8 mouse cellular contexts compared by ENCODE assay signal in the genomic region with DNA sequence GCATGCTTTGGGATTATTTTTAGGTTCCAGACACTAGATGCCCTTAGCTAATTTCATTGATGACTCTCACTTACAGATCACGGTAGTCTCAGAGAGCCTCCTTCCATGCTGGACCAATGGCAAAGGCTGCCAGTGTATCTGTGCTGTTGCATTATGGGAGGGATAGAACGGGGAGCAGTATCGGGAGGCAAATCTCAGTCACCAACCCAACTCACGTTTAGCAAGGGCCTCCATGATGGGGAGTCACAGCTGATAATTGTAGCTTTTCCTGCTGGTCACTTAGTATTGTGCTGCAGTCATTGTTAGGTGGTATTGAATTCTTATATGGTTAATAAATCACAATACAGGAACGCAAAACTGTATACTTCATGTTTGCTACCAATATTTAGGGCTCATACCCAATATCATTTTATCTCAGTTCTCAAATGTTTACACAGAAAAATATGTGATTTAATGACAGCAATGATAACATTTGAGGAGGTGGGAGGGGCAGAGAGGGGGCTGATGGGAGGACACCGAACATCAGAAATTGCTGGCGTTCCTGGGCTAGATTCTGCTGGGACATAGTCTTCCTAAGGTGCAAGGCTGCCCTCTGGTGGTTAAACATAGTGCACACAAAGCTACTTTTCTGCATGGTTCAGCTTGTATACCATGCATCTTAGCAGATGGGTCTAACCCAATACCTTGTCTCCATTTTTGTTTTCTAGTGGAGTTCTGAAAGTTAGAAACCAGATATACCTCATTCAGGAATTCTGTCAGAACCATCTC. TPM values are rescaled to one million over a fixed set of nuclear protein-coding genes. Genes with fewer than 3 reads are reported as not detected.
A peak's percentile ranks its signal among the peaks of the same experiment; 100 is the strongest.
DNase-seq lines count a peak whose midpoint lies in the region; ATAC-seq and TF ChIP-seq lines count a peak whose summit lies in the region.

No protein-coding gene starts in this region.

- H3K4me2 ChIP-seq in embryonic facial prominence, embryonic 11.5 days (ENCODE audit: low read depth, low read length) = no peak overlapping the region
- H3K4me2 ChIP-seq in kidney, embryonic 14.5 days (replicated peaks; ENCODE audit: low read depth, low read length) = no peak overlapping the region
- H3K4me2 ChIP-seq in liver, embryonic 15.5 days = peak overlapping the region; percentile 45
- H3K4me2 ChIP-seq in neural tube, embryonic 11.5 days (ENCODE audit: low read depth) = no peak overlapping the region

- H3K27me3 ChIP-seq in embryonic facial prominence, embryonic 11.5 days (ENCODE audit: control insufficient read depth, insufficient read depth, low read length) = no peaks in the 10 kb centered on the region
- H3K27me3 ChIP-seq in heart, embryonic 10.5 days (ENCODE audit: insufficient read depth, poor library complexity, severe bottlenecking) = no peaks in the 10 kb centered on the region
- no peaks in the 10 kb centered on the region for H3K27me3 ChIP-seq in kidney, embryonic 14.5 days (ENCODE audit: control insufficient read depth, insufficient read depth, low read length)
- H3K27me3 ChIP-seq in liver, embryonic 15.5 days = no peaks in the 10 kb centered on the region
- H3K27me3 ChIP-seq in neural tube, embryonic 11.5 days (ENCODE audit: control insufficient read depth, insufficient read depth, low read length) = no peaks in the 10 kb centered on the region
- H3K27me3 ChIP-seq in thymus, adult 2 months (ENCODE audit: control insufficient read depth, insufficient read depth, low read length) = no peaks in the 10 kb centered on the region

- H3K9me3 ChIP-seq in embryonic facial prominence, embryonic 11.5 days (replicated peaks; ENCODE audit: control insufficient read depth, low read length) = no peaks in the 10 kb centered on the region
- no peaks in the 10 kb centered on the region for H3K9me3 ChIP-seq in heart, embryonic 10.5 days
- no peaks in the 10 kb centered on the region for H3K9me3 ChIP-seq in kidney, embryonic 14.5 days (ENCODE audit: control insufficient read depth, low read length)
- H3K9me3 ChIP-seq in liver, embryonic 15.5 days (replicated peaks) = no peaks in the 10 kb centered on the region
- H3K9me3 ChIP-seq in neural tube, embryonic 11.5 days (ENCODE audit: control insufficient read depth, low read length) = no peaks in the 10 kb centered on the region

- TF ChIP-seq POLR2A in thymus, adult 2 months (IDR thresholded peaks at IDR 0.05; ENCODE audit: control insufficient read depth, extremely low read depth, insufficient read depth, low read length, poor library complexity) = no peak

- no peak overlapping the region for H3K4me3 ChIP-seq in embryonic facial prominence, embryonic 11.5 days (ENCODE audit: low read depth, low read length)
- no peak overlapping the region for H3K4me3 ChIP-seq in heart, embryonic 10.5 days
- H3K4me3 ChIP-seq in kidney, embryonic 14.5 days (ENCODE audit: low read length) = no peak overlapping the region
- no peak overlapping the region for H3K4me3 ChIP-seq in liver, embryonic 15.5 days (replicated peaks)
- H3K4me3 ChIP-seq in neural tube, embryonic 11.5 days (ENCODE audit: low read depth, low read length) = no peak overlapping the region
- no peak overlapping the region for H3K4me3 ChIP-seq in thymus, adult 2 months (ENCODE audit: control insufficient read depth, insufficient read depth, low read length)

- H3K27ac ChIP-seq in embryonic facial prominence, embryonic 11.5 days (replicated peaks; ENCODE audit: low read depth, low read length) = no peak overlapping the region
- H3K27ac ChIP-seq in heart, embryonic 10.5 days = no peak overlapping the region
- peak overlapping the region; percentile 73; the same call in 1 of the 2 replicates for H3K27ac ChIP-seq in kidney, embryonic 14.5 days (ENCODE audit: low read depth, low read length)
- H3K27ac ChIP-seq in liver, embryonic 15.5 days (replicated peaks) = no peak overlapping the region
- H3K27ac ChIP-seq in neural tube, embryonic 11.5 days (ENCODE audit: low read depth, low read length) = no peak overlapping the region
- no peak overlapping the region for H3K27ac ChIP-seq in thymus, adult 2 months (ENCODE audit: control insufficient read depth, insufficient read depth, low read length)

- TF ChIP-seq CTCF in thymus, adult 2 months (IDR thresholded peaks at IDR 0.05; ENCODE audit: borderline replicate concordance, control insufficient read depth, extremely low read depth, insufficient read depth, low read length, poor library complexity) = no peak

- H3K36me3 ChIP-seq in embryonic facial prominence, embryonic 11.5 days (replicated peaks; ENCODE audit: control insufficient read depth, insufficient read depth, low read depth, low read length) = no peaks in the 10 kb centered on the region; the same call in 1 of the 2 replicates
- no peaks in the 10 kb centered on the region for H3K36me3 ChIP-seq in heart, embryonic 10.5 days
- peaks cover 4% of the 10 kb centered on the region; the same call in 1 of the 2 replicates for H3K36me3 ChIP-seq in kidney, embryonic 14.5 days (ENCODE audit: control insufficient read depth, insufficient read depth, low read length)
- no peaks in the 10 kb centered on the region for H3K36me3 ChIP-seq in liver, embryonic 15.5 days (replicated peaks)
- H3K36me3 ChIP-seq in neural tube, embryonic 11.5 days (ENCODE audit: control insufficient read depth, insufficient read depth, low read length) = peaks cover 7% of the 10 kb centered on the region
- H3K36me3 ChIP-seq in thymus, adult 2 months (ENCODE audit: control insufficient read depth, insufficient read depth, low read length) = no peaks in the 10 kb centered on the region

- WGBS in embryonic facial prominence, embryonic 11.5 days = 37% methylated on average over 7 of the region's 7 CpGs
- 51% methylated on average over 7 of the region's 7 CpGs for WGBS in heart, embryonic 10.5 days
- WGBS in kidney, embryonic 14.5 days = 48% methylated on average over 7 of the region's 7 CpGs
- 48% methylated on average over 7 of the region's 7 CpGs for WGBS in liver, embryonic 15.5 days (ENCODE audit: insufficient replicate concordance)
- 63% methylated on average over 7 of the region's 7 CpGs for whole genome bisulfite sequencing in neural tube, embryonic 11.5 days
- WGBS in thymus, adult 2 months = 44% methylated on average over 7 of the region's 7 CpGs

- no peaks in the 10 kb centered on the region for H3K4me1 ChIP-seq in embryonic facial prominence, embryonic 11.5 days (ENCODE audit: control insufficient read depth, insufficient read depth, low read length)
- peaks cover 16% of the 10 kb centered on the region for H3K4me1 ChIP-seq in heart, embryonic 10.5 days
- H3K4me1 ChIP-seq in kidney, embryonic 14.5 days (ENCODE audit: control insufficient read depth, insufficient read depth, low read length) = 0 out of 2 replicates have a peak, but pooled peaks cover 13% of the 10 kb centered on the region
- H3K4me1 ChIP-seq in liver, embryonic 15.5 days (replicated peaks) = peaks cover 28% of the 10 kb centered on the region
- H3K4me1 ChIP-seq in neural tube, embryonic 11.5 days (ENCODE audit: control insufficient read depth, insufficient read depth, low read length) = no peaks in the 10 kb centered on the region
- peaks cover 26% of the 10 kb centered on the region for H3K4me1 ChIP-seq in thymus, adult 2 months (replicated peaks; ENCODE audit: control insufficient read depth, insufficient read depth, low read length)

- DNase-seq in CD4-positive helper T cell, adult 2 months (ENCODE audit: low read depth, low spot score) = peak; percentile 86
- peak; percentile 80 for DNase-seq in adrenal gland, postnatal 10 days
- DNase-seq in embryonic facial prominence, embryonic 11.5 days (ENCODE audit: low spot score) = peak; percentile 93
- peak; percentile 85 for DNase-seq in heart, embryonic 10.5 days (ENCODE audit: low spot score)
- peak; percentile 75 for DNase-seq in neural tube, embryonic 11.5 days (ENCODE audit: low spot score)
- DNase-seq in thymus, adult 2 months = peak; percentile 78

- H3K9ac ChIP-seq in embryonic facial prominence, embryonic 11.5 days (replicated peaks; ENCODE audit: low read length) = no peak overlapping the region
- H3K9ac ChIP-seq in kidney, embryonic 14.5 days (ENCODE audit: low read depth, low read length) = no peak overlapping the region
- H3K9ac ChIP-seq in liver, embryonic 15.5 days = no peak overlapping the region
- H3K9ac ChIP-seq in neural tube, embryonic 11.5 days (ENCODE audit: low read length) = no peak overlapping the region

- ATAC-seq in embryonic facial prominence, embryonic 11.5 days (replicated peaks; ENCODE audit: insufficient number of reproducible peaks, low FRiP score, low TSS enrichment, low read depth) = peak; percentile 10; the same call in 1 of the 2 replicates
- ATAC-seq in kidney, embryonic 14.5 days (ENCODE audit: low FRiP score, low TSS enrichment) = peak; percentile 44; the same call in 1 of the 2 replicates
- no peak for ATAC-seq in liver, embryonic 15.5 days (ENCODE audit: insufficient read depth)
- ATAC-seq in neural tube, embryonic 11.5 days (ENCODE audit: insufficient read depth, low FRiP score, low TSS enrichment) = peak; percentile 63

RNA-seq across cellular contexts. Expression of gene Lypd6b, which starts 53.3 kb away (rescaled TPM):
- under 1 TPM in 1 of 2 experiments, not detected in 1; 0.24 TPM for total RNA-seq in adrenal gland, postnatal 10 days (2021)
- 4.0 and 4.2 TPM in 2 replicates for polyA plus RNA-seq in embryonic facial prominence, embryonic 11.5 days (2014; fragmentation: Nextera tagmentation; extraction: Ambion mirVana)
- polyA plus RNA-seq in heart, embryonic 10.5 days (2016; fragmentation: Nextera tagmentation; extraction: Ambion mirVana) = 2.0 TPM in 2 replicates
- 8.4 and 11.4 TPM in 2 replicates for polyA plus RNA-seq in kidney, embryonic 14.5 days (2014; fragmentation: Nextera tagmentation; extraction: Ambion mirVana)
- polyA plus RNA-seq in liver, embryonic 15.5 days (2015; fragmentation: Nextera tagmentation; extraction: Ambion mirVana) = not detected in 2 replicates
- 1.3 and 1.9 TPM in 2 replicates for polyA plus RNA-seq in neural tube, embryonic 11.5 days (2014; fragmentation: Nextera tagmentation; extraction: Ambion mirVana)
- 5.8 and 6.0 TPM in 2 replicates for polyA plus RNA-seq in thymus, adult 2 months (2012; rRNA removed)
